Mouse (Mus musculus): ENCODE measurements at regions not wholly inside any gene's neighbourhood (a gene's known extent, or its start where the extent isn't known, plus 50 kb on each side); places are given as distances from the start of the nearest gene placed in this dataset.

- H3K27me3 ChIP-seq (ENCODE audit: control insufficient read depth, insufficient read depth, insufficient read length) = peaks cover 52% of the 10 kb centered on the region
- TF ChIP-seq POLR2AphosphoS2 (IDR thresholded peaks at IDR 0.05; ENCODE audit: insufficient read length, low read depth) = no peak
- TF ChIP-seq TCF3 (IDR thresholded peaks at IDR 0.05; ENCODE audit: insufficient read length, low read depth) = no peak
- no peak for TF ChIP-seq MAX (IDR thresholded peaks at IDR 0.05; ENCODE audit: low read depth)
- TF ChIP-seq TCF12 (IDR thresholded peaks at IDR 0.05; ENCODE audit: insufficient read depth, poor library complexity, severe bottlenecking) = no peak
- TF ChIP-seq MYOD1 (IDR thresholded peaks at IDR 0.05; ENCODE audit: control insufficient read depth in 1 of 3, insufficient read length in 2 of 3, low read depth in 2 of 3) = no peak
- TF ChIP-seq USF1 (IDR thresholded peaks at IDR 0.05; ENCODE audit: low read depth) = no peak
- no peak for TF ChIP-seq POLR2A (IDR thresholded peaks at IDR 0.05; ENCODE audit: insufficient read length, low read depth)
- no peak for TF ChIP-seq REST (IDR thresholded peaks at IDR 0.05; ENCODE audit: insufficient read depth, insufficient read length)
- no peak for TF ChIP-seq SRF (IDR thresholded peaks at IDR 0.05; ENCODE audit: control insufficient read depth, insufficient read length, low read depth)
- no peak overlapping the region for H3K4me3 ChIP-seq
- no peak overlapping the region for H3K4me2 ChIP-seq (ENCODE audit: low read depth)
- H3ac ChIP-seq (ENCODE audit: control insufficient read depth, insufficient read length) = no peak overlapping the region
- H3K79me2 ChIP-seq (ENCODE audit: control insufficient read depth, insufficient read depth) = no peaks in the 10 kb centered on the region
- no peaks in the 10 kb centered on the region for H3K36me3 ChIP-seq (ENCODE audit: control insufficient read depth, insufficient read depth)
Observed at GRCm38 (mm10) chr4:125906296-125906695, 118.1 kb upstream of the Csf3r start.

GRCm38 (mm10) chr4:125908901-125909300, 115.4 kb upstream of the Csf3r start:
- TF ChIP-seq MAX (IDR thresholded peaks at IDR 0.05; ENCODE audit: low read depth) = no peak
- TF ChIP-seq TCF3 (IDR thresholded peaks at IDR 0.05; ENCODE audit: insufficient read length, low read depth) = no peak
- Histone ChIP-seq H3K79me2 (ENCODE audit: control insufficient read depth, insufficient read depth) (no peaks in the 10 kb centered on the region), H3K4me3 (no peak overlapping the region), H3K27me3 (ENCODE audit: control insufficient read depth, insufficient read depth, insufficient read length) (peaks cover 51% of the 10 kb centered on the region), H3K36me3 (ENCODE audit: control insufficient read depth, insufficient read depth) (no peaks in the 10 kb centered on the region), H3ac (ENCODE audit: control insufficient read depth, insufficient read length) (no peak overlapping the region), H3K4me2 (ENCODE audit: low read depth) (no peak overlapping the region)

- TF ChIP-seq REST (IDR thresholded peaks at IDR 0.05; ENCODE audit: insufficient read depth, insufficient read length) (no peak), TCF12 (IDR thresholded peaks at IDR 0.05; ENCODE audit: insufficient read depth, poor library complexity, severe bottlenecking) (no peak), E2F4 (IDR thresholded peaks at IDR 0.05; ENCODE audit: insufficient read depth) (no peak), MYOD1 (IDR thresholded peaks at IDR 0.05; ENCODE audit: control insufficient read depth in 1 of 3, insufficient read length in 2 of 3, low read depth in 2 of 3) (no peak), USF1 (IDR thresholded peaks at IDR 0.05; ENCODE audit: low read depth) (no peak)
- Histone ChIP-seq H3K4me2 (ENCODE audit: low read depth) (no peak overlapping the region), H3K79me2 (ENCODE audit: control insufficient read depth, insufficient read depth) (no peaks in the 10 kb centered on the region), H3K27me3 (ENCODE audit: control insufficient read depth, insufficient read depth, insufficient read length) (peaks cover 40% of the 10 kb centered on the region), H3ac (ENCODE audit: control insufficient read depth, insufficient read length) (no peak overlapping the region), H3K36me3 (ENCODE audit: control insufficient read depth, insufficient read depth) (no peaks in the 10 kb centered on the region), H3K4me3 (no peak overlapping the region)
Observed at GRCm38 (mm10) chr4:125911541-125912270, 112.6 kb upstream of the Csf3r start.

GRCm38 (mm10) chr4:125912444-125913049, 111.8 kb upstream of the Csf3r start:
- H3K27me3 ChIP-seq (ENCODE audit: control insufficient read depth, insufficient read depth, insufficient read length) = peaks cover 40% of the 10 kb centered on the region
- TF ChIP-seq CEBPB (IDR thresholded peaks at IDR 0.05; ENCODE audit: insufficient read depth, poor library complexity, severe bottlenecking) = no peak
- TF ChIP-seq SRF (IDR thresholded peaks at IDR 0.05; ENCODE audit: control insufficient read depth, insufficient read length, low read depth) = no peak
- no peak for TF ChIP-seq MAX (IDR thresholded peaks at IDR 0.05; ENCODE audit: low read depth)
- no peak for TF ChIP-seq MYOD1 (IDR thresholded peaks at IDR 0.05; ENCODE audit: control insufficient read depth in 1 of 3, insufficient read length in 2 of 3, low read depth in 2 of 3)
- TF ChIP-seq MYOG (IDR thresholded peaks at IDR 0.05; ENCODE audit: control insufficient read depth in 1 of 3, insufficient read depth in 1 of 3, insufficient read length in 2 of 3, low read depth in 2 of 3) = no peak
- no peak for TF ChIP-seq POLR2A (IDR thresholded peaks at IDR 0.05; ENCODE audit: insufficient read length, low read depth)
- no peak for TF ChIP-seq E2F4 (IDR thresholded peaks at IDR 0.05; ENCODE audit: insufficient read depth)
- TF ChIP-seq USF1 (IDR thresholded peaks at IDR 0.05; ENCODE audit: low read depth) = no peak
- TF ChIP-seq POLR2AphosphoS2 (IDR thresholded peaks at IDR 0.05; ENCODE audit: insufficient read length, low read depth) = no peak
- no peak for TF ChIP-seq TCF12 (IDR thresholded peaks at IDR 0.05; ENCODE audit: insufficient read depth, poor library complexity, severe bottlenecking)
- no peak for TF ChIP-seq TCF3 (IDR thresholded peaks at IDR 0.05; ENCODE audit: insufficient read length, low read depth)
- TF ChIP-seq REST (IDR thresholded peaks at IDR 0.05; ENCODE audit: insufficient read depth, insufficient read length) = no peak
- H3K4me3 ChIP-seq = no peak overlapping the region
- no peaks in the 10 kb centered on the region for H3K36me3 ChIP-seq (ENCODE audit: control insufficient read depth, insufficient read depth)
- no peak overlapping the region for H3ac ChIP-seq (ENCODE audit: control insufficient read depth, insufficient read length)
- H3K79me2 ChIP-seq (ENCODE audit: control insufficient read depth, insufficient read depth) = no peaks in the 10 kb centered on the region
- no peak overlapping the region for H3K4me2 ChIP-seq (ENCODE audit: low read depth)

- H3K4me2 ChIP-seq (ENCODE audit: low read depth) = no peak overlapping the region
- H3K27me3 ChIP-seq (ENCODE audit: control insufficient read depth, insufficient read depth, insufficient read length) = peaks cover 24% of the 10 kb centered on the region
- no peak overlapping the region for H3ac ChIP-seq (ENCODE audit: control insufficient read depth, insufficient read length)
Observed at GRCm38 (mm10) chr4:125915166-125915565, 109.2 kb upstream of the Csf3r start.

More at GRCm38 (mm10) chr4:125915166-125915565, 109.2 kb upstream of the Csf3r start:
- Histone ChIP-seq H3K4me3 (no peak overlapping the region), H3K79me2 (ENCODE audit: control insufficient read depth, insufficient read depth) (no peaks in the 10 kb centered on the region), H3K36me3 (ENCODE audit: control insufficient read depth, insufficient read depth) (no peaks in the 10 kb centered on the region)
- TF ChIP-seq POLR2AphosphoS2 (IDR thresholded peaks at IDR 0.05; ENCODE audit: insufficient read length, low read depth) (no peak), CEBPB (IDR thresholded peaks at IDR 0.05; ENCODE audit: insufficient read depth, poor library complexity, severe bottlenecking) (no peak), MAX (IDR thresholded peaks at IDR 0.05; ENCODE audit: low read depth) (no peak), TCF3 (IDR thresholded peaks at IDR 0.05; ENCODE audit: insufficient read length, low read depth) (no peak), POLR2A (IDR thresholded peaks at IDR 0.05; ENCODE audit: insufficient read length, low read depth) (no peak), USF1 (IDR thresholded peaks at IDR 0.05; ENCODE audit: low read depth) (no peak)
